Mouse (Mus musculus) neural tube, embryonic 13.5 days (tissue): ENCODE measurements around the gene Pdgfra. TPM values are rescaled to one million over a fixed set of nuclear protein-coding genes. Genes with fewer than 3 reads are reported as not detected.

Experiments
- ATAC-seq: fragments of 200-750 bp; cut with Nextera tagmentation; 2 replicates; pipeline ENCODE4 v1.8.0; 2017; ENCODE audit warnings: low read depth, mild to moderate bottlenecking, moderate TSS enrichment, moderate library complexity
- H3K27ac ChIP-seq: fragments of 300-500 bp; sonication (generic); replicated peaks from 2 replicates; pipeline ENCODE4 v1.5.1; 2015; ENCODE audit warnings: moderate library complexity, mild to moderate bottlenecking, inconsistent platforms
- H3K27me3 ChIP-seq: fragments of 300-500 bp; sonication (generic); 2 replicates; pipeline ENCODE4 v1.6.1; 2015; ENCODE audit warnings: mild to moderate bottlenecking, inconsistent platforms
- H3K36me3 ChIP-seq: fragments of 300-500 bp; sonication (generic); 2 replicates; pipeline ENCODE4 v1.6.1; 2015; ENCODE audit warnings: mild to moderate bottlenecking, inconsistent platforms
- H3K4me1 ChIP-seq: fragments of 300-500 bp; sonication (generic); replicated peaks from 2 replicates; pipeline ENCODE4 v1.6.1; 2015; ENCODE audit warnings: inconsistent platforms
- H3K4me2 ChIP-seq: fragments of 300-500 bp; sonication (generic); 2 replicates; pipeline ENCODE4 v1.6.1; 2015; ENCODE audit warnings: inconsistent platforms, mild to moderate bottlenecking, moderate library complexity
- H3K4me3 ChIP-seq: fragments of 300-500 bp; sonication (generic); 2 replicates; pipeline ENCODE4 v1.5.1; 2015; ENCODE audit warnings: mild to moderate bottlenecking, inconsistent platforms
- H3K9ac ChIP-seq: fragments of 300-500 bp; sonication (generic); 2 replicates; pipeline ENCODE4 v1.6.1; 2015; ENCODE audit warnings: moderate library complexity, mild to moderate bottlenecking, inconsistent platforms
- H3K9me3 ChIP-seq: fragments of 300-500 bp; sonication (generic); 2 replicates; pipeline ENCODE4 v1.6.1; 2016; ENCODE audit warnings: inconsistent platforms
- WGBS: fragments of 180-500 bp; shearing (Covaris S2); methylation state at CpG from one replicate; pipeline ENCODE4 v1.1.7; 2015; 5-methylcytosine and 5-hydroxymethylcytosine counted together
- microRNA-seq: library from miRNA; unstranded; fragments of <30 nt; microRNA quantifications from one replicate; pipeline ENCODE4, GENCODE M21; 2016
- polyA plus RNA-seq: library from polyadenylated mRNA; unstranded; fragments of >200 nt; fragmentation: Nextera tagmentation; extraction: Ambion mirVana; gene quantifications from 2 replicates; pipeline ENCODE4 v1.2.1, GENCODE M21; 2015

Gene Pdgfra
- polyA plus RNA-seq, 1 experiment from 2014 or later, result 11.3 TPM

- no peak for ATAC-seq
- H3K27me3 ChIP-seq, result no peaks in the 10 kb centered on the region
- H3K4me2 ChIP-seq, result no peak overlapping the region
- H3K27ac ChIP-seq, result no peak overlapping the region
- peaks cover 13% of the 10 kb centered on the region for H3K4me1 ChIP-seq
- H3K4me3 ChIP-seq, result no peak overlapping the region
- H3K36me3 ChIP-seq, result no peaks in the 10 kb centered on the region
- 85% methylated on average over 10 of the region's 10 CpGs for WGBS
- no peaks in the 10 kb centered on the region for H3K9me3 ChIP-seq
- no peak overlapping the region for H3K9ac ChIP-seq
These were observed 69.5 kb downstream of the Pdgfra start for GRCm38 (mm10) chr5:75221610-75222009.

GRCm38 (mm10) chr5:75222491-75223265, 70.6 kb downstream of the Pdgfra start:
- Histone ChIP-seq H3K9me3 (no peaks in the 10 kb centered on the region), H3K9ac (no peak overlapping the region), H3K27ac (peak overlapping the region; percentile 57)

GRCm38 (mm10) chr5:75238363-75238762, 86.3 kb downstream of the Pdgfra start:
- no peaks in the 10 kb centered on the region for H3K27me3 ChIP-seq
- no peaks in the 10 kb centered on the region for H3K4me1 ChIP-seq
- ATAC-seq, result peak; percentile 27; the same call in 1 of the 2 replicates
- 0 out of 2 replicates have a peak, but pooled peaks cover 6% of the 10 kb centered on the region for H3K9me3 ChIP-seq
- WGBS, result 37% methylated on average over 2 of the region's 2 CpGs
- H3K4me2 ChIP-seq, result no peak overlapping the region
- H3K36me3 ChIP-seq, result no peaks in the 10 kb centered on the region
- H3K27ac ChIP-seq, result no peak overlapping the region
- H3K4me3 ChIP-seq, result no peak overlapping the region
- H3K9ac ChIP-seq, result no peak overlapping the region

More at GRCm38 (mm10) chr5:75222491-75223265, 70.6 kb downstream of the Pdgfra start:
- peaks cover 13% of the 10 kb centered on the region for H3K4me1 ChIP-seq
- H3K27me3 ChIP-seq, result no peaks in the 10 kb centered on the region
- no peak overlapping the region for H3K4me2 ChIP-seq
- peak; percentile 90 for ATAC-seq
- no peak overlapping the region for H3K4me3 ChIP-seq
- WGBS, result 29% methylated on average over 10 of the region's 10 CpGs
- no peaks in the 10 kb centered on the region for H3K36me3 ChIP-seq

- Histone ChIP-seq H3K9me3 (0 out of 2 replicates have a peak, but pooled peaks cover 6% of the 10 kb centered on the region), H3K9ac (no peak overlapping the region), H3K4me1 (no peaks in the 10 kb centered on the region), H3K27ac (no peak overlapping the region), H3K4me2 (no peak overlapping the region), H3K27me3 (no peaks in the 10 kb centered on the region), H3K4me3 (no peak overlapping the region), H3K36me3 (no peaks in the 10 kb centered on the region)
- ATAC-seq, result no peak
- 72% methylated on average over 15 of the region's 15 CpGs for WGBS
These were observed 87.1 kb downstream of the Pdgfra start for GRCm38 (mm10) chr5:75238928-75239777.

GRCm38 (mm10) chr5:75247070-75247740, 95.1 kb downstream of the Pdgfra start:
- ATAC-seq, result peak; percentile 65; the same call in 1 of the 2 replicates
- Histone ChIP-seq H3K27ac (peak overlapping the region; percentile 23; the same call in 1 of the 2 replicates), H3K4me3 (no peak overlapping the region), H3K27me3 (no peaks in the 10 kb centered on the region), H3K4me2 (peak overlapping the region; percentile 32), H3K9me3 (no peaks in the 10 kb centered on the region), H3K9ac (no peak overlapping the region), H3K36me3 (no peaks in the 10 kb centered on the region), H3K4me1 (peaks cover 9% of the 10 kb centered on the region)
- WGBS, result 47% methylated on average over 25 of the region's 25 CpGs

Small RNA genes within 50 kb of the gene (microRNA-seq; reads per million reads assigned to microRNA genes)
- not detected for gene Mir7025

Other genes starting within 250 kb of the Pdgfra start
- 32.0 and 42.5 TPM in 2 replicates for gene Chic2, start 107.5 kb upstream of the Pdgfra start, polyA plus RNA-seq
- 1.2 and 1.7 TPM in 2 replicates for gene Gsx2, start 76.7 kb upstream of the Pdgfra start, polyA plus RNA-seq